Mouse (Mus musculus) MEL (cell line): ENCODE measurements around the gene Fam166b. TPM values are rescaled to one million over a fixed set of nuclear protein-coding genes. Genes with fewer than 3 reads are reported as not detected.

Experiments used
- DNase-seq: peaks from one replicate; pipeline ENCODE4 v3.0.0; 2011; ENCODE audit warnings: low read depth, low spot score
- H3K27ac ChIP-seq: 2 replicates; pipeline ENCODE4 v1.5.1; 2012; ENCODE audit warnings: low read depth, mild to moderate bottlenecking, control low read depth, low read length, moderate library complexity; ENCODE audit not compliant: control insufficient read depth
- H3K27me3 ChIP-seq, 2 experiments: fragments of 150-350 bp in 1 of 2; sonication (generic) in 1 of 2; 2 replicates each; pipeline ENCODE4 v1.6.1; 2012; ENCODE audit warnings: low read length in 2 of 2, mild to moderate bottlenecking in 2 of 2, improper control_type of control experiment in 1 of 2, moderate library complexity in 1 of 2; ENCODE audit not compliant: insufficient read depth in 2 of 2, control insufficient read depth in 1 of 2
- H3K36me3 ChIP-seq, 2 experiments: 2 replicates each; pipeline ENCODE4 v1.6.1; 2012 to 2014; ENCODE audit warnings: low read length in 2 of 2, improper control_type of control experiment in 1 of 2, inconsistent platforms in 1 of 2, mild to moderate bottlenecking in 1 of 2; ENCODE audit not compliant: insufficient read depth in 2 of 2, control insufficient read depth in 1 of 2
- H3K4me1 ChIP-seq, 2 experiments: fragments of 150-350 bp in 1 of 2; sonication (generic) in 1 of 2; 2 replicates each; pipeline ENCODE4 v1.6.1; 2012; ENCODE audit warnings: low read length in 2 of 2, improper control_type of control experiment in 1 of 2, mild to moderate bottlenecking in 1 of 2; ENCODE audit not compliant: insufficient read depth in 2 of 2, control insufficient read depth in 1 of 2
- H3K4me3 ChIP-seq, 2 experiments: fragments of 150-350 bp in 1 of 2; sonication (generic) in 1 of 2; 2 replicates each; pipeline ENCODE4 v1.5.1; 2012; ENCODE audit warnings: low read depth in 2 of 2, low read length in 2 of 2, mild to moderate bottlenecking in 2 of 2, moderate library complexity in 2 of 2, control low read depth in 1 of 2, improper control_type of control experiment in 1 of 2; ENCODE audit not compliant: control insufficient read depth in 1 of 2, insufficient read depth in 1 of 2
- H3K79me2 ChIP-seq: 2 replicates; pipeline ENCODE4 v1.6.1; 2012; ENCODE audit warnings: mild to moderate bottlenecking, low read length, moderate library complexity; ENCODE audit not compliant: control insufficient read depth, poor library complexity, insufficient read depth
- H3K9ac ChIP-seq: 2 replicates; pipeline ENCODE4 v1.6.1; 2012; ENCODE audit warnings: low read depth, mild to moderate bottlenecking, control low read depth, low read length, moderate library complexity; ENCODE audit not compliant: control insufficient read depth, poor library complexity, severe bottlenecking
- H3K9me3 ChIP-seq: fragments of 150-350 bp; sonication (generic); replicated peaks from 2 replicates; pipeline ENCODE4 v1.6.1; 2012; ENCODE audit warnings: mild to moderate bottlenecking, low read length, improper control_type of control experiment, moderate library complexity; ENCODE audit not compliant: insufficient read depth
- ETS1 ChIP-seq: IDR thresholded peaks from 2 replicates; pipeline ENCODE4 v1.6.1; 2012; ENCODE audit warnings: low read depth, mild to moderate bottlenecking, inconsistent platforms, low read length, improper control_type of control experiment, moderate library complexity
- GABPA ChIP-seq: IDR thresholded peaks from 2 replicates; pipeline ENCODE4 v1.6.1; 2012; ENCODE audit warnings: low read depth, mild to moderate bottlenecking, inconsistent platforms, low read length, improper control_type of control experiment, moderate library complexity
- HCFC1 ChIP-seq: IDR thresholded peaks from 2 replicates; pipeline ENCODE4 v1.6.1; 2012; ENCODE audit warnings: low read depth, mild to moderate bottlenecking, inconsistent platforms, low read length, improper control_type of control experiment, moderate library complexity
- KAT2A ChIP-seq: conservative IDR thresholded peaks from 2 replicates; pipeline ENCODE4 v1.6.1; 2012; ENCODE audit warnings: low read depth, low read length, improper control_type of control experiment, inconsistent platforms
- MAX ChIP-seq: IDR thresholded peaks from 2 replicates; pipeline ENCODE4 v1.6.1; 2011; ENCODE audit warnings: low read length, improper control_type of control experiment
- MXI1 ChIP-seq: IDR thresholded peaks from 2 replicates; pipeline ENCODE4 v1.6.1; 2011; ENCODE audit warnings: mild to moderate bottlenecking, low read depth, low read length, improper control_type of control experiment
- MYC ChIP-seq: IDR thresholded peaks from 2 replicates; pipeline ENCODE4 v1.6.1; 2011; ENCODE audit warnings: low read depth, mild to moderate bottlenecking, low read length, improper control_type of control experiment, moderate library complexity
- NELFE ChIP-seq: IDR thresholded peaks from 2 replicates; pipeline ENCODE4 v1.6.1; 2011; ENCODE audit warnings: low read depth, low read length, improper control_type of control experiment
- NRF1 ChIP-seq: IDR thresholded peaks from 2 replicates; pipeline ENCODE4 v1.6.1; 2014; ENCODE audit warnings: low read depth, mild to moderate bottlenecking, inconsistent platforms, low read length, improper control_type of control experiment, moderate library complexity; ENCODE audit not compliant: poor library complexity, insufficient read depth, severe bottlenecking
- POLR2A ChIP-seq, 2 experiments: IDR thresholded peaks; 2 replicates each; pipeline ENCODE4 v1.6.1; 2011 to 2012; ENCODE audit warnings: low read length in 2 of 2, mild to moderate bottlenecking in 2 of 2, control low read depth in 1 of 2, improper control_type of control experiment in 1 of 2, low read depth in 1 of 2, moderate library complexity in 1 of 2; ENCODE audit not compliant: control insufficient read depth in 1 of 2, insufficient read depth in 1 of 2, poor library complexity in 1 of 2
- POLR2AphosphoS2 ChIP-seq: IDR thresholded peaks from 2 replicates; pipeline ENCODE4 v1.6.1; 2011; ENCODE audit warnings: low read length, improper control_type of control experiment
- POLR2AphosphoS5 ChIP-seq: IDR thresholded peaks from 2 replicates; pipeline ENCODE4 v1.6.1; 2012; ENCODE audit warnings: low read depth, borderline replicate concordance, mild to moderate bottlenecking, inconsistent platforms, low read length, moderate library complexity, mixed read lengths
- RCOR1 ChIP-seq: IDR thresholded peaks from 2 replicates; pipeline ENCODE4 v1.6.1; 2012; ENCODE audit warnings: low read depth, mild to moderate bottlenecking, inconsistent platforms, low read length, improper control_type of control experiment
- SIN3A ChIP-seq: IDR thresholded peaks from 2 replicates; pipeline ENCODE4 v1.6.1; 2012; ENCODE audit warnings: low read length, improper control_type of control experiment, inconsistent platforms
- SMC3 ChIP-seq: IDR thresholded peaks from 2 replicates; pipeline ENCODE4 v1.6.1; 2011; ENCODE audit warnings: low read depth, low read length, improper control_type of control experiment
- TAL1 ChIP-seq: IDR thresholded peaks from 2 replicates; pipeline ENCODE4 v1.6.1; 2012; ENCODE audit warnings: mild to moderate bottlenecking, inconsistent platforms, low read length, moderate library complexity, mixed read lengths
- TBP ChIP-seq: IDR thresholded peaks from 2 replicates; pipeline ENCODE4 v1.8.0; 2011; ENCODE audit warnings: low read depth, low read length, improper control_type of control experiment
- TCF12 ChIP-seq: IDR thresholded peaks from 2 replicates; pipeline ENCODE4 v1.6.1; 2014; ENCODE audit warnings: low read depth, mild to moderate bottlenecking, inconsistent platforms, low read length, improper control_type of control experiment, moderate library complexity
- UBTF ChIP-seq: IDR thresholded peaks from 2 replicates; pipeline ENCODE4 v1.6.1; 2012; ENCODE audit warnings: low read depth, mild to moderate bottlenecking, inconsistent platforms, low read length, improper control_type of control experiment, moderate library complexity, borderline replicate concordance; ENCODE audit not compliant: insufficient read depth
- ZKSCAN1 ChIP-seq: IDR thresholded peaks from 2 replicates; pipeline ENCODE4 v1.6.1; 2012; ENCODE audit warnings: low read depth, mild to moderate bottlenecking, inconsistent platforms, low read length, improper control_type of control experiment, moderate library complexity
- ZMIZ1 ChIP-seq: IDR thresholded peaks from 2 replicates; pipeline ENCODE4 v1.6.1; 2012; ENCODE audit warnings: low read depth, mild to moderate bottlenecking, inconsistent platforms, low read length, improper control_type of control experiment, moderate library complexity
- ZNF384 ChIP-seq: IDR thresholded peaks from 2 replicates; pipeline ENCODE4 v1.6.1; 2012; ENCODE audit warnings: low read depth, mild to moderate bottlenecking, inconsistent platforms, low read length, improper control_type of control experiment
- polyA plus RNA-seq, 2 experiments: library from polyadenylated mRNA; stranded (reverse) in 1 of 2; unstranded in 1 of 2; fragments of >175 nt in 1 of 2; fragments of >200 nt in 1 of 2; gene quantifications; 2 replicates each; pipeline versions ENCODE4 v1.2.1 to v1.2.4; 2012; ENCODE audit warnings: low replicate concordance in 2 of 2, low read depth in 1 of 2; ENCODE audit not compliant: insufficient read length in 2 of 2, insufficient read depth in 1 of 2, missing spikeins in 1 of 2
- total RNA-seq: library from RNA; depleted of rRNA; stranded (reverse); fragments of 300-350 nt; gene quantifications from 2 replicates; pipeline ENCODE4 v1.2.3, GENCODE M21; 2012

The Fam166b gene
- total and polyA plus RNA-seq, 3 experiments: not detected

- no peak overlapping the region for H3K27ac ChIP-seq
- peak; percentile 29 for DNase-seq
- no peak overlapping the region for H3K4me3 ChIP-seq
- H3K79me2 ChIP-seq: 0 out of 2 replicates have a peak, but pooled peaks cover 1% of the 10 kb centered on the region
- peaks cover 0 to 14% of the 10 kb centered on the region in 2 experiments; a peak in 2 of 4 replicates for H3K36me3 ChIP-seq
- no peaks in the 10 kb centered on the region for H3K27me3 ChIP-seq
- H3K4me1 ChIP-seq: peaks cover 6 to 17% of the 10 kb centered on the region in 2 experiments
- TF ChIP-seq KAT2A (no peak), TBP (no peak), POLR2AphosphoS5 (no peak), MYC (no peak), ZMIZ1 (no peak), POLR2AphosphoS2 (no peak), SIN3A (no peak), RCOR1 (no peak), SMC3 (no peak), ZKSCAN1 (no peak)
- H3K9me3 ChIP-seq: no peaks in the 10 kb centered on the region
- H3K9ac ChIP-seq: no peak overlapping the region
Observed at GRCm38 (mm10) chr4:43386932-43387331, 42.0 kb downstream of the Fam166b start.

GRCm38 (mm10) chr4:43384541-43384940, 44.4 kb downstream of the Fam166b start:
- peak overlapping the region; percentile 55 for H3K27ac ChIP-seq
- DNase-seq: peak; percentile 51
- H3K9ac ChIP-seq: peak overlapping the region; percentile 17; the same call in 1 of the 2 replicates
- H3K79me2 ChIP-seq: 0 out of 2 replicates have a peak, but pooled peaks cover 1% of the 10 kb centered on the region
- peaks cover 0 to 14% of the 10 kb centered on the region in 2 experiments; a peak in 2 of 4 replicates for H3K36me3 ChIP-seq
- peak overlapping the region; percentile 8 to 94; a peak in 2 of 4 replicates for H3K4me3 ChIP-seq
- H3K4me1 ChIP-seq: peaks cover 6 to 17% of the 10 kb centered on the region in 2 experiments
- 0 out of 2 replicates have a peak, but pooled peaks have one; percentile 4 for TF ChIP-seq TAL1
- TF ChIP-seq MAX: no peak
- no peak for TF ChIP-seq HCFC1
- no peak for TF ChIP-seq POLR2A (IDR thresholded peaks at IDR 0.05; ENCODE audit: control insufficient read depth in 1 of 2, insufficient read depth in 1 of 2, low read depth in 1 of 2, low read length in 2 of 2, poor library complexity in 1 of 2)
- TF ChIP-seq MXI1: no peak
- no peaks in the 10 kb centered on the region for H3K27me3 ChIP-seq
- H3K9me3 ChIP-seq: no peaks in the 10 kb centered on the region

GRCm38 (mm10) chr4:43384083-43384460, 44.9 kb downstream of the Fam166b start:
- H3K27ac ChIP-seq: peak overlapping the region; percentile 55

More at GRCm38 (mm10) chr4:43384083-43384460, 44.9 kb downstream of the Fam166b start:
- Histone ChIP-seq H3K9ac (peak overlapping the region; percentile 34), H3K79me2 (0 out of 2 replicates have a peak, but pooled peaks cover 1% of the 10 kb centered on the region), H3K4me3 (peak overlapping the region; percentile 44 to 94), H3K27me3 (no peaks in the 10 kb centered on the region), H3K9me3 (no peaks in the 10 kb centered on the region), H3K4me1 (peaks cover 6 to 17% of the 10 kb centered on the region in 2 experiments), H3K36me3 (peaks cover 0 to 14% of the 10 kb centered on the region in 2 experiments; a peak in 2 of 4 replicates)
- DNase-seq: peak; percentile 49
- TF ChIP-seq UBTF (no peak), TAL1 (no peak), ETS1 (no peak), NRF1 (no peak), GABPA (no peak), MAX (no peak), ZNF384 (no peak), ZMIZ1 (no peak), NELFE (no peak), TCF12 (no peak)
